Mouse (Mus musculus): Measurements from ENCODE around the gene Scap. TPM values are rescaled to one million over a fixed set of nuclear protein-coding genes. Genes with fewer than 3 reads are reported as not detected.
"Not testable (repeated sequence)": the region's sequence is repeated elsewhere in the genome, so short reads cannot be mapped to it uniquely, and the experiment has no call there.

Scap gene
- total RNA-seq, 2 experiments from 2014 or later, result 17.0 to 21.5 TPM

DNA sequence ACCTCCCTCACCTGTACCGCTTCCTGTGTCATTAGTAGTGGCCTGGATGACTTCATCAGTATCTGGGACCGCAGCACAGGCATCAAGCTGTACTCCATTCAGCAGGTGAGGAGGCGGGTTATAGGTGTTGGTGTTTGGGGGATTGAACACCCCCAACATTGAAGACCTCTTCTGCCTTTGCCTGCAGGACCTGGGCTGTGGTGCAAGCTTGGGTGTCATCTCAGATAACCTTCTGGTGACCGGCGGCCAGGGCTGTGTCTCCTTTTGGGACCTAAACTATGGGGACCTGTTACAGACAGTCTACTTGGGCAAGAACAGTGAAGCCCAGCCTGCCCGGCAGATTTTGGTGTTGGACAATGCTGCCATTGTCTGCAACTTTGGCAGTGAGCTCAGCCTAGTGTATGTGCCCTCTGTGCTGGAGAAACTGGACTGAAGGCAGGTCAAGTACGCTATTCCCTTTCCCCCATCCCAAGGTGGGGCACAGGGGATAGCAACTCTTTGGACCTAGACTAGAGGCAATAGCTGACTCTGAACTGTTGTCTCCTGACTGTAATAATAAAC is 51.4 kb downstream of the Scap start:
- no peak for DNase-seq

DNA sequence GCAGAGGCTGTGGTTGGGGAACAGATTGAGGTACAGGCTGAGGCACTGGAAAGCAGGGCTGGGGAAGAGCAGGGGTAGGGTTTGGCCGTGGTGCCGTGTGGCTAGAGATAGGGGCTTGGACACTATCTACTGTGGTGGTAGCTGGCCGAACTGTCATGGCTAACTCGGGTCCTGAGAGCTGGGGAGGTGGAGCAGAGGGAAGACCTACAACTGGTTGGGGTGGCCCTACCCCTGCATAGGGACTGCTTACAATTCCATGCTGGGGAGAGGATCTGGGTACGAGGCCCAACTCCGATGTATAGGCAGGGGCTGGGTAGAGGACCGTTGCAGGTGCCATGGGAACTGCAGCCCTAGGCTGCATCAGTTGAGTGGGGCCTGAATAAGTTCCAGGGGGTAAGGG is 54.9 kb downstream of the Scap start:
- no peak for DNase-seq

DNA sequence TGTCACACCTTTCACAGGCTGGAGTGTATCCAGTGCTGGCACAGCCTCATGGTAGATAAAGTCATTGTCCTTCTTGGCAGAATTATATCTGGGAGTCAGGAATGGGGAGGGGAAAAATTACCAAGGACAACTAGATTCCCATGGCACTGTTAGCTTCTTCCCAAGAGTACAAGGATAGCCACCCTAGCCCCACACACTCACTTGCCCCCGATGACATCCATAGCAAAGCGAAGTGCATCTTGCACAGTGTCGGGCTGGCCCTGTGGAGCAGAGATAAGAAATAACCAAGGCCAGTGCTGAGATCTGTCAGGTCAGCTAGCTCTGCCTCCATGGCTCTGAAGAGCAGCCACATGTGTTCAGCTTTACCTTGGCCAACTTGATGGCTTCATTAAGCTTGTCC is 57.8 kb downstream of the Scap start:
- DNase-seq, result no peak

DNA sequence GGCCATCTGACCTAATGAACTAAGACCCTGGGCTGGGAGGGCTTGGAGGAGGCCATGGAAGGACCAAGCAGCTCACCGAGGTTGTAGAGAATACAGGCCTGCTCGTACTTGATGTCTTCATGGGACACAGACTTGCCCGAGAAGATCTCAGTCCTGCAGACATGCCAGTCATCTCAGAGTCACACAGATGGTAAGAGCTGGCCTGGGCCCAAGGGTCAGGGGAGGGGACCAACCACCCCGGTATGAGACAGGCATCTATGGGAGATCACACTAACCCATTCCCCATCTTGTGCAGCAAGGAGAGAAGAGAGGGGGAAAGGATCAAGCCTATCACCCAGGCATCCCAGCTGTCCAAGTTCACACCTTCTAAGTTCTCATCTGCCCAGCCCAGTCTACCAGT is 60.2 kb downstream of the Scap start:
- DNase-seq, result no peak

DNA sequence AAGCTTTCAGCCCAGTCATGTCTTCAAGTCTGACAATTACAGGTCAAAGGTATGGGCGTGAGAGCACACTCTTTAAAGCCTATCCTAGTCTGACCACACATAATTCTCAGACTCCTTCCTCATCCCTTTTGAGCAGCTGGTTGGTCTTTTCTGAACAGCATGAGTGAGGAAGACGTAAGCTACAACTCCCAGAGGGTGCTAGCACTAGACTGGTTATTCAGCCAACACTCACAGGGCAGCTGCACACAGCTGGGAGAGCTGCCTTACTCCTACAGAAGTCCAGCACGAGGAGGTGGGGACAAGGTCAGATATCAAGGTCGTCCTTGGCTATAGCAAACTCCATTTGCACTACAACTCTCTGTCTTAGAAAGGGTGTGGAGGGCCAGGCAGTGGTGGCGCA is 67.6 kb downstream of the Scap start:
- no peak for DNase-seq

DNA sequence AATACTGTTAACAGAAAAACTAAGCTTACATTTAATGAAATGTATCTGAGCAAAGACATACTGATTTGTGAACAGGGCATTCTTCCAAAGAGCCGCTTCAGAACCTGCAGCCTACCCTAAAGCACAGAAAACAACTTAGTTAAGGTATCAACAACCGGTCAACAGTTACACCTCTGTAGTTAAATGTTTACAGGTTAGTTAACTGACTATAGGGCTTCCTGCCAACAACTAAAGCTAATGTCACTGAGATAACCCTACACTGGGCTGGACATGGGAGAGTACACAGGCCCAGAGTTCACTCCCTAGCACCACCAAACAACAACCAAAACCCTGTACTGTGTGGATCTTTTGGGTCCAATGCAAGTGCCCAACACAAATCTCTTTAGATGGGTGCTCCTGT is 69.6 kb downstream of the Scap start:
- no peak for DNase-seq

DNA sequence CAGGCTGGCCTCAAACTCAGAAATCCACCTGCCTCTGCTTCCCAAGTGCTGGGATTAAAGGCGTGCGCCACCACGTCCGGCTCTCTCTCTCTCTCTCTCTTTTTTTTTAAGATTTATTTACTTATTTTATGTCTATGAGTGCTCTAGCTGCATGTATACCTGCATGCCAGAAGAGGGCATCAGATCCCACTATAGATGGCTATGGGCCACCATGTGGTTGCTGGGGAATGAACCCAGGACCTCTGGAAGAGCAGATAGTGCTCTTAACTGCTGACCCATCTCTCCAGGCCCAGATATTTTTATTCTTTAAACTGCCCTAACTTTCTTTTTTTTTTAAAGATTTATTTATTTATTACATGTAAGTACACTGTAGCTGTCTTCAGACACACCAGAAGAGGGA is 70.2 kb downstream of the Scap start:
- DNase-seq, result not testable (repeated sequence)

DNA sequence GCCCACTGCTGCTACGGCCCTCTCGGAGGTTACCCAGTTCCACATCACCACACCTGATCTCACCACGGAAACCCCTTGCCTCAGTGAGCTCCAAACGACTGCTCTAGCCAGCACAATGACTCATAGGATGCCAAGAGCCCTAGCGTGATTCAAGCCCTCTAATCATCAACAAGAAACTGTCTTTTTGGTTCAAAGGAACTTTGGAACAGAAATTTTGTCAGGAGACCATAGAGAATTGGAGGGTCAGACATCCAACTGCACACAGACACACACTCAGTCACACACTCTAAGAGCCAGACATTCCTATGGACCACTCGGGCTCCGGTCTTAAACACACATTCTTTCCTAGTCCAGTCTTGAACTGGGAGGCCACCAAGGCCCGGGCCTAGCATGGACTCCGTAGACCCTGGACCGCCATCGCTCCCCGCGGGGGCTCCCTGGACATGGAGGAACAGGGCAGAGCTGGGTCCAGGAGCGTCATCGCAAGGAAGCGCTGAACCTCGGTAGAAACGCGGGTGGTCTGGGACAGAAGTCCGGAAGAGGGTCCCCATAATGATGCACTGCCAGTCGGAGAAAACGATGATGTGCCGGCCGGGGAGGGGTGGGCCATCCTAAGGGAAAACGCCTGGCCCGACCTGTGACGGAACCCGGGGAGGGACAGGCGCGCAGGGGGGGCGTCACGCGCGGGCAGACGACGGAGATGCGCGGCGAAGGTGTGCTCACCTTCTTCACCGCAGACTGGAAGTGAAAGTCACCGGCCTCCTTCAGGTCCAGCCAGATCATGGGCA is 74.4 kb downstream of the Scap start:
- no peak for DNase-seq

DNA sequence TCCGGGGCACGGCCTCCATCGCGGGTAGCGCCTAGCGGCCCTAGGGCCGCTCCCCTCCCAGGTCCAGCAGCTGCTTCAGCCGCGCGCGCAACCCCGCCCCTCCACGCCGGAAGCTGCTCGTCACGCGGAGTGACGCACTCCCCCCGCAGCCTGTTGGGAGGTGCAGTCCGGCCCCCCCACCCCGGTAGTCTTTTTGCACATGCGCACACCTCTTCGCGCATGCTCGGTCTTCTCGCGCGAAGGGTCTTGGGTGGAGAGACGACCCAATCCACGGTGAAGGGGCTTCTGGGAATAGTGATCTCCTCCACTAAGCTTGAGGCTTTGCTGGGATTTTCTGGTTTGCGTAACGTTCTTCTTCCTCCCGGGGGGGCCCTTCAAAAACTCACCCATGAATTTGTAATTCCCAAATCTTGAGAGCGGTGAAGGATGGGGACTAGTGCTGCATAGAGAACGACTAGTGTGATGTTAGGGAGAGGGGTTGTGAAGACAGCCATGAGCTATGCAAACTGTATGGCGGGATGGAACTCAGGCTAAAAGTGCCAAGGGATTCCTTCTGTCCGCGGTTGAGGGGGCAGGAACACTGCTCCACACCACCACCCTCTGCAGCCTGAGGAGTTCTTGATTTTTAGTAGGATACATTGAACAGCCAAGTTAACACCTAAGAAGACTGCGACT is 75.1 kb downstream of the Scap start, which contains the start of gene Ptpn23:
Gene Ptpn23 (minus strand): TSS at position 115 of the 675 bp plus-strand sequence.
- DNase-seq, result peak; percentile 96

DNA sequence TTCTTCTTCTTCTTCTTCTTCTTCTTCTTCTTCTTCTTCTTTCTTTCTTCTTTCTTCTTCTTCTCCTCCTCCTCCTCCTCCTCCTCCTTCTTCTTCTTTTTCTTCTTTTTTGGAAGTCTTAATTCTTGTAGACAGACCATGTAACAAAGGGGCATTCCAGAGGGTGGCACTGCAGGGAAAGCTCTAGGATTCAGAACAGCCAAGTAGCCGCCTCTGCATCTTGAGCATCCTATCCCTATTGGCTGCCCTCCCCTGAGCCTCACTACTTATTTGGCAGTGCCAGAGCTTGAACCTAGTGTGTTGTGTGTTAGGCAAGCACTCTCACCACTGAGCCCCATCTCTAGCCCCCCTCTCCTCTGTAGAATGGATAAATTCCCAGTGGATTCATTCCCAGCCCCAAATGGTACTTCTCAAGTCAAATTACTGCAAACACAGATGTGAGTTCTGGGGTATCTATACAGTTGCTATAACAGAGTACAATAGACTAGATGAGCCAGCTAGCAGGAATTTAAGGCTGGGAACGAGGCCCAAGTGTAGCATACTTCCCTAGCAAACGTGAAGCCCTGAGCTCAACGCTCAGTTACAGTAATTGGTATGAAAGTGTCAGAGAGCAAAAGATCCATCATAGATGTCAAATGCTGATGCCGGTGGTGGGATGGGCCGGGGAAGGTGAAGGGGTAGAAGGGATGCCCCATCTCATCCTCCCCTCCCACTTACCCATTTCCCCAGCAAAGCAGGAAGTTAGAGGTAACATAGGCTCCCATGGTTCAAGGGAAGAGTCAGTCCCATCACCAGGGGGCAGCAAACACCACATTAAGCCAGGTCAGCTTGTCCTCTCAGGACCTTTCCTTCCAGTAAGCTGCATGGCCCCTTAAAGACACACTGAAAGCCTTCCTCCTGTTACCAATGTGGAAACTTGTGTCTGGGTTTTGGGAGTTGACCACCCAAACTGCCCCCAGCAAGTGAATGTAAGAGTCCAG is 78.1 kb downstream of the Scap start:
- DNase-seq, result peak; percentile 65

DNA sequence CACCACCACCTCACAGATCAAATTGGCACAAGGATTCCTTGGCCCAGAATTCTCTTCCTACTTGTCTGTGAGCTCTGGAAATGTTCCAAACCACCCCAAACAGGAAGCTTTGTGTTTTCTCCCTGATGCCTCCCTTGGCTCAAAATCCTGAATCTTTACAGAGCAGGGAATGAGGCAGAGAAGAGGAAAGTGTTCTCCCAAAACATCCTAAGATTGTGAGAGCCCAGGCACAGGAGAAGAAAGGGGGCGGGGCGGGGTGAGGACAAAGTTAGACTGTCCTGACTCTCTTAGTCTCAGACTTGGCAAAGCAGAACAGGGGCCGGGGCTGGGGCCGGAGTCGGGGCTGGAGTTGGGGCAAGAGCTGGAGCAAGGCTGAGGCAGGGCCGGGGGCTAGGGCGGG is 79.8 kb downstream of the Scap start:
- no peak for DNase-seq

DNA sequence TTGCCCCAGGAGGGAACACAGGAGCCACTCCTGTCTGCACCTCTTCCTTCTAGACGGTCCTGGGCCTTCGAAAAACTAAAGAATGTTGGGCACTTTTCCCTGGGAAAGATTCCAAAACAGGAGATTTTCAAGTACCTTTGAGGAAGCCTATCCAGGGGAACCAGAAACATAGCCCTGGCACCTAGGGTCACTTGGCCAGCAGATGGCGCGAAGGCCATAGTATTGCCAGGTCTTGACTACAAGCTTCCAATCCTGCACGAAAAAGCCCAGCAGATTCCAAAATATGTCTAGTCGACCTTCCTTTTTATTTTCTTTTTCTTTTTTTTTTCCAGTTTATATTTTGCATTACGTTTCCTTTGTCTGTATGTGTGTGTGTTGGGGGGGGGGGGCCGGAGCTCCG is 80.7 kb downstream of the Scap start:
- no peak for DNase-seq

DNA sequence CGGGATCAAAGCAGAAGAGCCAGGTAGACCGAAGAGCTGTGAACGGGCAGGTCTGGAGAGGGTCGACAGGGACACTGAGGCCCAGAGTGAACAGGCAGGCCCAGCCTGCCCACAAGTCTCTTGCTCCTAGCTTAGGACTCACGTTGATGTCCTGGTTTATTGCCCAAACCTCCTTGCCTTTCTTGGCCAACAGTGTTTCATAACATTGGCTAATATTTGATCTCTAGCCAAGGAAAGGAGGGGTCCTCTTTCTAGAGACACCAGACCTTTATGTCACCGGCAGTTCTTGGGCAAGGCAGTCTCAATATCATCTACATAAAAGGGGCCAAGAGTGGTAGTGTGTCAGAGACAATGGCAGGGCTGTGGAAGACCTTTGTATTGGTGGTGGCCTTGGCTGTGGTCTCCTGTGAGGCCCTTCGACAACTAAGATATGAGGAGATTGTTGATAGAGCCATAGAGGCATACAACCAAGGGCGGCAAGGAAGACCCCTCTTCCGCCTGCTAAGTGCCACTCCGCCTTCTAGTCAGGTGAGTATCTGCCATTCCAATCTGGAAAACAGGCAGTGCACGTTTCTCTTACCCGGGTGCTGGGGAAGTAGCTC is 86.5 kb downstream of the Scap start, which contains the start of gene Ngp:
Gene Ngp (plus strand): TSS at position 237 of the 602 bp plus-strand sequence.
- no peak for DNase-seq

DNA sequence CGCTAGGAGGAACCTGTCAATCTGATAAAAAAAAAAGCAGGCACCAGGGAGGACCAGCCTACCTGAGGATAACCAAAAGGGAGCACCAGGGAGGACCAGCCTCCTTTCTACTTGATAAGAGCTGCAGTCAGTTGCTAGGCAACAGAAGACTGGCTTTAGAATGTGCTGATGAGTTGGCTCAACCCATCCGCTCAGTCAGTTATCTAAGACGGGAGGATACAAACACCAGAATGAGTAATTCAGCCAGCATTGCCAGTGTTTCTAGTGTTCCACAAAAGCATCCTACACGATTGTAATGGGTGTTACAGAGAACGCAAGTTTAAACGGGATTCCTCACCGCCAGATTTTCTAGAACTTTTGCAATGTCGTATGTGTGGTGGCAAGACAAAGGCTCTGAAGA is 98.2 kb downstream of the Scap start:
- DNase-seq, result no peak

DNA sequence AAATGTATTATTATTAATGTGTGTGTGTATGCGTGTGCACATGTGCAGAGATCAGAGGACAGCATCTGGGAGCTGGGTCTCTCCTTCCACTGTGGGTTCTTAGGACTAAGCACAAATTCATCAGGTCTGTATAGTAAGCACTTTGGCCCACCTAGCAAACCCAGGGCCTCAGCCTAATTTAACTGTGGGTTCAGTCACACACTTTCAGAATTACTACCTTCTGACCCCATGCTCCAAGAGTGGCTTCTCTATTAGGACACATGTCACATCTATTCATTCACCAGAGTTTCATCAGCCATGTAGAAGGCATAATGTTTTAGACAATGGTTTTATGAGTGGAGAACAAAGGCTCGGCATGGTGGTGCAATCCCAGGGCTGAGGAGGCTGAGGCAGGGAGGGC is 100.0 kb downstream of the Scap start:
- DNase-seq, result no peak

Other genes starting within 250 kb of the Scap start
- gene Smarcc1, start 215.6 kb upstream of the Scap start, total RNA-seq (2021), result 10 to 100 TPM; 19.5 to 19.6 TPM
- 10 to 100 TPM; 28.7 to 29.9 TPM for gene Dhx30, start 215.5 kb upstream of the Scap start, total RNA-seq (2021)
- gene Cspg5, start 89.5 kb upstream of the Scap start, total RNA-seq (2021), result under 1 TPM; 0.19 to 0.31 TPM
- 1 to 10 TPM; 2.4 to 2.6 TPM for gene Elp6, start 28.1 kb upstream of the Scap start, total RNA-seq (2021)
- gene Ptpn23, start 74.9 kb downstream of the Scap start, total RNA-seq (2021), result 1 to 10 TPM; 6.9 to 8.1 TPM
- not detected for gene Ngp, start 86.5 kb downstream of the Scap start, total RNA-seq (2021)
- 1 to 10 TPM; 7.5 to 9.4 TPM for gene Klhl18, start 143.4 kb downstream of the Scap start, total RNA-seq (2021)
- gene Kif9, start 143.7 kb downstream of the Scap start, total RNA-seq (2021), result under 1 TPM in 1 of 2 experiments, not detected in 1; 0.26 TPM
- gene Setd2, start 199.3 kb downstream of the Scap start, total RNA-seq (2021), result 10 to 100 TPM; 25.7 to 28.2 TPM